Mouse (Mus musculus): ENCODE measurements around the gene Etfrf1.

The Etfrf1 gene

GRCm38 (mm10) chr6:145234391-145234790 is 23.5 kb downstream of the Etfrf1 start:
- no peak for DNase-seq

GRCm38 (mm10) chr6:145235367-145235766 is 24.4 kb downstream of the Etfrf1 start:
- DNase-seq, result no peak

- DNase-seq, result no peak
Measured at GRCm38 (mm10) chr6:145237148-145237547, 26.2 kb downstream of the Etfrf1 start.

GRCm38 (mm10) chr6:145240285-145240684 is 29.4 kb downstream of the Etfrf1 start:
- no peak for DNase-seq

- peak; percentile 37 for DNase-seq
Measured at GRCm38 (mm10) chr6:145242521-145242920, 31.6 kb downstream of the Etfrf1 start.

- DNase-seq, result no peak
Measured at GRCm38 (mm10) chr6:145246841-145247240, 35.9 kb downstream of the Etfrf1 start.

- no peak for DNase-seq
Measured at GRCm38 (mm10) chr6:145247886-145248285, 37.0 kb downstream of the Etfrf1 start.

GRCm38 (mm10) chr6:145249291-145250184 is 38.6 kb downstream of the Etfrf1 start:
- peak; percentile 59 for DNase-seq

GRCm38 (mm10) chr6:145250185-145250791 is 39.4 kb downstream of the Etfrf1 start, which contains the start of gene Kras:
Gene Kras, minus strand, starts transcription at chr6:145250239.
- DNase-seq, result peak; percentile 96

GRCm38 (mm10) chr6:145250820-145251219 is 39.9 kb downstream of the Etfrf1 start:
- DNase-seq, result no peak

- no peak for DNase-seq
Measured at GRCm38 (mm10) chr6:145255952-145256700, 45.2 kb downstream of the Etfrf1 start.

- no peak for DNase-seq
Measured at GRCm38 (mm10) chr6:145256701-145257073, 45.8 kb downstream of the Etfrf1 start.

GRCm38 (mm10) chr6:145262314-145262713 is 51.4 kb downstream of the Etfrf1 start:
- DNase-seq, result no peak

Data from retina, postnatal 1 day (tissue).